Mouse (Mus musculus) midbrain, embryonic 15.5 days (tissue): Measurements from ENCODE around the gene Lgals3. TPM values are rescaled to one million over a fixed set of nuclear protein-coding genes. Genes with fewer than 3 reads are reported as not detected.
A peak's percentile ranks its signal among the peaks of the same experiment; 100 is the strongest.

Experiments used
- ATAC-seq: fragments of 200-750 bp; cut with Nextera tagmentation; replicated peaks from 2 replicates; pipeline ENCODE4 v1.8.0; 2017; ENCODE audit warnings: moderate TSS enrichment
- H3K27ac ChIP-seq: fragments of 300-500 bp; sonication (generic); 2 replicates; pipeline ENCODE4 v1.5.1; 2015; ENCODE audit warnings: mild to moderate bottlenecking, inconsistent platforms
- H3K27me3 ChIP-seq: fragments of 300-500 bp; sonication (generic); replicated peaks from 2 replicates; pipeline ENCODE4 v1.6.1; 2015; ENCODE audit warnings: inconsistent platforms
- H3K36me3 ChIP-seq: fragments of 300-500 bp; sonication (generic); replicated peaks from 2 replicates; pipeline ENCODE4 v1.6.1; 2015; ENCODE audit warnings: inconsistent platforms
- H3K4me1 ChIP-seq: fragments of 300-500 bp; sonication (generic); 2 replicates; pipeline ENCODE4 v1.6.1; 2015; ENCODE audit warnings: inconsistent platforms
- H3K4me2 ChIP-seq: fragments of 300-500 bp; sonication (generic); 2 replicates; pipeline ENCODE4 v1.6.1; 2015; ENCODE audit warnings: inconsistent platforms, mild to moderate bottlenecking, moderate library complexity
- H3K4me3 ChIP-seq: fragments of 300-500 bp; sonication (generic); 2 replicates; pipeline ENCODE4 v1.5.1; 2015; ENCODE audit warnings: mild to moderate bottlenecking, inconsistent platforms
- H3K9ac ChIP-seq: fragments of 300-500 bp; sonication (generic); 2 replicates; pipeline ENCODE4 v1.6.1; 2015; ENCODE audit warnings: mild to moderate bottlenecking, inconsistent platforms
- H3K9me3 ChIP-seq: fragments of 300-500 bp; sonication (generic); 2 replicates; pipeline ENCODE4 v1.6.1; 2016; ENCODE audit warnings: inconsistent platforms
- WGBS: fragments of 180-500 bp; shearing (Covaris S2); methylation state at CpG from one replicate; pipeline ENCODE4 v1.1.7; 2015; ENCODE audit warnings: mixed read lengths; 5-methylcytosine and 5-hydroxymethylcytosine counted together
- polyA plus RNA-seq: library from polyadenylated mRNA; unstranded; fragments of >200 nt; fragmentation: Nextera tagmentation; extraction: Ambion mirVana; gene quantifications from 2 replicates; pipeline ENCODE4 v1.2.1, GENCODE M21; 2015

Gene Lgals3
- polyA plus RNA-seq, 1 experiment from 2014 or later = 3.6 TPM

DNA sequence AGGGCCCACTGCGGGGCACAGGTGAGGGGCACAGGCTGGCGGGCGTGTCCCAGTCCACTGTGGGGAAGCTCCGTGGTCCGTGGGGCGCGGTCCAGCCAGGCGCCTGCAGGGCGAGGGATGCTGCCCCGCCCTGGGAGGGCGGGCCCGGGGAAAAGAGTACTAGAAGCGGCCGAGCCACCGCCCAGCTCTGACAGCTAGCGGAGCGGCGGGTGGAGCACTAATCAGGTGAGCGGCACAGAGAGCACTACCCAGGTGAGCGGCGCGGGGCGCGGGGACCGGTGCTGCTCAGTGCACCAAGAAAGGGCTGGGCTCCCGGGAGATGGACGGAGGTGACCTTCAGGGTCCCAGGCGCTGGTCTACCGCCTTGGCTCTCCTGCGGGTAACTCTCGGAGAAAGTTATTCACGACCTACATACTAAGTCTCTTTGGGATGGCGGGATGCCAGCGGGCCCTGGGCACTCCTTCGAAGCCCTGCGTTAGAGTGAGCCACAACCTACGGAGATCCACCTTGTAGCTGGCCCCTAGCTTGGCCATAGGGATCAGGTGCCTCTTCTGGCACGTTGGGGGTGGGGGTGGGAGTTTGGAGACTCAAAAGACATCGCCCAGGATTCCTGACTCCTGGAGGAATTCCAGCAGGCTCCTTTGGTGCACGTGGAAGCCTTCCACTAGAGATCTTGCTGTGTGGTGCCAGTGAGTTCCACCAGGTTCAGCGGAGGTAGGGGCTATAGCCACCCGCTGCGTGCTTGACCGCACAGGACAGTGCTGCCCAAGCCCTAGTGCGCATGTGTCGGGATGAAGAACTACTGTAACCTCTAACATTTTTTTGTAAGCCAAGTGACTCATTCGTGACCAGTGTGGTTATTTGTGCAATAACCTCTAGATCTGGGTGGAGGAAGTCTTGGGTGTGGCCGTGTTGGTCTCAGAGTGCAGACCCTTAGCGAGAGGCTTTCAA lies 6.5 kb downstream of the Lgals3 start:
- Histone ChIP-seq H3K27ac (no peak overlapping the region), H3K4me1 (peaks cover 11% of the 10 kb centered on the region), H3K9me3 (no peaks in the 10 kb centered on the region), H3K9ac (no peak overlapping the region; the same call in 1 of the 2 replicates), H3K36me3 (no peaks in the 10 kb centered on the region), H3K4me2 (peak overlapping the region; percentile 47), H3K4me3 (peak overlapping the region; percentile 21), H3K27me3 (peaks cover 16% of the 10 kb centered on the region)
- peak; percentile 59 for ATAC-seq
- 16% methylated on average over 49 of the region's 49 CpGs for WGBS

DNA sequence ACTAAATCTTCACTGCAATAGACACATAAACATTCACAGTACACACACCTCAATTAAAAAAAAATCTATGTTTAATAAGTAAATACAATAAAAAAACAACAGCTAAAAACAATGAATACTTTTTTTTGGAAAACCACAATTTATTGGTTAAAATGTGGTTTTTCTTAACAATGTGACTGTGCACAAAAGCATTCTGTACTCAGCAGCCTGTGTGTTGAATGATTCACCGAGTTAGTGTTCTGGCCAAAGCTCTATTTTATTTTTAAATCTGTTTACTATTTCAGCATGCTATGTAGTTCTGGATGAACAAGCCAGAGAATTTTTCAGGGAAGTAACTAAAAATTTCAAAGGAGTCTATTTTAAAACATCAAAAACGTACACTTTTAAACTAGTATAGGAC lies 9.0 kb downstream of the Lgals3 start:
- no peak overlapping the region for H3K9ac ChIP-seq
- H3K27ac ChIP-seq = no peak overlapping the region
- H3K36me3 ChIP-seq = no peaks in the 10 kb centered on the region
- H3K9me3 ChIP-seq = no peaks in the 10 kb centered on the region
- no peak for ATAC-seq
- H3K27me3 ChIP-seq = peaks cover 16% of the 10 kb centered on the region
- H3K4me3 ChIP-seq = no peak overlapping the region
- H3K4me2 ChIP-seq = no peak overlapping the region
- 78% methylated on average over 2 of the region's 2 CpGs for WGBS
- peaks cover 11% of the 10 kb centered on the region for H3K4me1 ChIP-seq

DNA sequence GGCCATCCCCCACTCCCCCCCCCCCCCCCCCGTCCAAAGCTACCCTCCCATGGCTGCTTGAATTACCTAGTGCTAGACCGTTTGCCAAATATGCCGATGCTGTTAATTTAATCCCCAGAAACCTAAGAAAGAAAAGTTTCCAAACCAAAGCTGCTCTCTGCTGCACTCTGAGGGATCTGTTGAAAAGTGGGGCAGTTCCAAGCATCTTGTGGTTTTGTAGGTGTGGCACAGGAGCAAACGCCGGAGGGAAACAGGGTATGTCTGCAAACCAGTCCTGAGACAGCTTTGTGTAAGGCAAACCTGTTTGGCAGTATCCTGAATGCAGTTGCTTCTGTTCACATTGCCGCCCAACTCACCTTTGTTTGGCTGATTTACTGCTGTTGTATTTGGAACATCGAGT lies 10.8 kb downstream of the Lgals3 start:
- Histone ChIP-seq H3K9ac (no peak overlapping the region), H3K4me3 (no peak overlapping the region), H3K36me3 (no peaks in the 10 kb centered on the region), H3K27me3 (peaks cover 12% of the 10 kb centered on the region), H3K4me1 (peaks cover 11% of the 10 kb centered on the region), H3K27ac (no peak overlapping the region), H3K4me2 (no peak overlapping the region), H3K9me3 (no peaks in the 10 kb centered on the region)
- 87% methylated on average over 7 of the region's 7 CpGs for WGBS
- no peak for ATAC-seq

DNA sequence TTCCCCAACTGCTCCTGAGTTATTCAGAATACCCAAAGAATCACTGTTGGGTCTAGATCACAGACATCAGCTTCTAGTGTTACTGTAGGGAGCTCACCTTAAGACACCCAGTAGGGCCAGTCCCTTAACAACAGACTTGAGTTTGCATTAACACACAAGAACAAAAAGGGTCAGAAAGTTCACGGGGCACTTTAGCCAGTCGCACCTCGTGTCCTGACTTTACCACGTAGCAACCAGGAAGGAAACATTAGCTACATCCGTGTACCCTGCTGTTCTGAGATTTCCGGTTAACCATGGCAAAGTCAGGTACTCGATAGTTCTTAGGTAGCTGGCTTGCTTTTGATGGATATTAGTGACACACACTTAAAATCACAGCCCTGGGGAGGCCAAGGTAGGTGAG lies 16.4 kb downstream of the Lgals3 start:
- Histone ChIP-seq H3K27ac (no peak overlapping the region), H3K27me3 (no peaks in the 10 kb centered on the region), H3K4me3 (no peak overlapping the region), H3K9ac (no peak overlapping the region), H3K4me1 (no peaks in the 10 kb centered on the region), H3K4me2 (no peak overlapping the region), H3K36me3 (no peaks in the 10 kb centered on the region), H3K9me3 (no peaks in the 10 kb centered on the region)
- no peak for ATAC-seq
- 89% methylated on average over 7 of the region's 7 CpGs for whole genome bisulfite sequencing

DNA sequence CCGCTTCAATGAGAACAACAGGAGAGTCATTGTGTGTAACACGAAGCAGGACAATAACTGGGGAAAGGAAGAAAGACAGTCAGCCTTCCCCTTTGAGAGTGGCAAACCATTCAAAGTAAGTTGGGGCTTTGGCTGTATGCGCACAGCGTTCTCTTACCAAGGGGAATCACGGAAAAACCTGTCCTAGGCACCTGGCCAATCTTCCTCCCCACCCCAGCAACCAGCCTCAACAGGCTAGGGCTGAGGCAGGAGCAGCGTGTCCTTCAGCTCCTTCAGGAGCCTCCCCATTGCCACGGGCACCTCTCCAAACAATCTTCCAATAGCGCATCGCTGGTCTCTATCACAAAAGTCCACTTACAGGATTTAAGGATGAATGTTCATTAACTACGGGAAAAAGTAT lies 17.1 kb downstream of the Lgals3 start:
- Histone ChIP-seq H3K9me3 (no peaks in the 10 kb centered on the region), H3K9ac (no peak overlapping the region), H3K4me2 (no peak overlapping the region), H3K36me3 (no peaks in the 10 kb centered on the region), H3K27ac (no peak overlapping the region), H3K4me3 (no peak overlapping the region), H3K27me3 (no peaks in the 10 kb centered on the region), H3K4me1 (no peaks in the 10 kb centered on the region)
- WGBS = 84% methylated on average over 10 of the region's 10 CpGs
- no peak for ATAC-seq

DNA sequence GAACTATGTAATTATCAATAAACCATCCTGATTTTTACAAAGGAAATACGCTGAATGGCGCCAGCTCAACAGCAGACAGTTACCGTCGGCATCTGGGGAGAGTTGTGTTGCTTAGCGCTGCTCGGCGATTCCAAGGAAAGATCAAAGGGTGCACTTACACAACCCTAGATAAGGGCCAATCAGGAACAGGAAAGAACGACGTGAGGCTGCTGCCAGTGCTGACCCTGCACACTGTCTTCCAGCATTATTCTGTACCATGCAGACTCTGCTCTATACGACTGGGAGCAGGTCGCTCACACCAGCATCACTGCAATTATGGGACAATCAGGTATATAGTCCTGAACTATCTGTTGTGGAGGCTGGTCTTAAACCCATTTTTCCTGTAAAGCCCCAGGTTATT lies 18.6 kb downstream of the Lgals3 start:
- no peak for ATAC-seq
- Histone ChIP-seq H3K4me1 (no peaks in the 10 kb centered on the region), H3K9me3 (no peaks in the 10 kb centered on the region), H3K36me3 (no peaks in the 10 kb centered on the region), H3K27me3 (no peaks in the 10 kb centered on the region), H3K9ac (no peak overlapping the region), H3K4me2 (no peak overlapping the region), H3K27ac (no peak overlapping the region), H3K4me3 (no peak overlapping the region)
- 88% methylated on average over 11 of the region's 11 CpGs for WGBS

DNA sequence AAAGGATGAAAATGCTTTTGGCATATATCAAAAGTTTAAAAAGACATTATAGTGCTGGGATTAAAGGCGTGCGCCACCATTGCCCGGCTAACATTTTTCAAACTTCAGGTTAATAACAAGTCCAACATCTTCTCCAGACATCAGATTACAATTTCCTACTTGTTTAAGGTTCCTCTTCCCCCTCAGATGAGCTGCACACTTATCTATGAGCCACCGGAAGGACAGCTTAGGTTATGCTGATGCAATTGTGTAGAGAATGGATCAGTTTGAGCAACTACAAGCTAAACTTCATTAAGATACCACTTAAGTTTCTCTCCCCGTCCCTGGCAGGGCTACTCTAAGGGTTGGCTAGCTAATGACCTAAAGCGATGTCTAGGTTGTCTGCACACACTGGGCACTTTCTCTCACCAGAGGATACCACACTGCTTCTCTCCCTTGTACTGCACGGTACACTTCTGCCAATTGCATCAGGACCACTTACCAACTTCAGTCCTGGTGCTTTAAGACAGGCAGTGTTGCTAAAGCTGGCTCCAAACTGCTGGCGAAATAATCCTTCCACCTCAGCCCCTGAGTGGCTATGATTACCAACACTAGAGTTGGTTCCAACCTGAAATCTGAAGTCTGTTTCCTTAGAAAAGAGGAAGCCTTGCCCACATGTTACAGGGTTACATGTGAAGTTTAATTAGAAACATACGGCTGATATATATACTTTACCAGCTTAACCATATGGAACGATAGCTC lies 26.0 kb downstream of the Lgals3 start:
- Histone ChIP-seq H3K4me1 (no peaks in the 10 kb centered on the region), H3K4me2 (no peak overlapping the region), H3K9me3 (no peaks in the 10 kb centered on the region), H3K27ac (no peak overlapping the region), H3K27me3 (no peaks in the 10 kb centered on the region), H3K36me3 (no peaks in the 10 kb centered on the region), H3K9ac (no peak overlapping the region), H3K4me3 (no peak overlapping the region)
- WGBS = 96% methylated on average over 10 of the region's 10 CpGs
- no peak for ATAC-seq

DNA sequence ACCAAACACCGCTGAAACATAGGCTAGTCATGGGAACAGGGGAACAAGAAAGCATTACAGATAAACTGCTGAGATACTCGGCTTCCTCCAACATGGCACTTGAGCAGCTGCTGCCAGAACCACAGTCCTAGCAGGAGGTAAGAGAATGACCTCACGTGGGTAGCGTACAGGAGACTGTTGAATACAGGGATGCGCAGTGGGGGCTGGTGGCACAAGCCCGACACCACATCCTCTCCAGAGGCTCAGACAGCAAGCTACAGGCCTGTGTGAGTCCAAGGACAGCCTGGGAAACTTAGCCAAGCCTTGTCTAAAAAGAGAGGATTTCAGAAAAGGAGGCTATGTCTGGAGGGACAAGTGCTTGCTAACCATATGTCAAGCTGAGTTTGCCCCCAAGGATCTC lies 27.5 kb downstream of the Lgals3 start:
- H3K4me1 ChIP-seq = no peaks in the 10 kb centered on the region
- no peak for ATAC-seq
- H3K27me3 ChIP-seq = no peaks in the 10 kb centered on the region
- no peaks in the 10 kb centered on the region for H3K36me3 ChIP-seq
- no peak overlapping the region for H3K9ac ChIP-seq
- 90% methylated on average over 6 of the region's 6 CpGs for WGBS
- no peak overlapping the region for H3K4me2 ChIP-seq
- no peak overlapping the region for H3K4me3 ChIP-seq
- H3K27ac ChIP-seq = no peak overlapping the region
- no peaks in the 10 kb centered on the region for H3K9me3 ChIP-seq

DNA sequence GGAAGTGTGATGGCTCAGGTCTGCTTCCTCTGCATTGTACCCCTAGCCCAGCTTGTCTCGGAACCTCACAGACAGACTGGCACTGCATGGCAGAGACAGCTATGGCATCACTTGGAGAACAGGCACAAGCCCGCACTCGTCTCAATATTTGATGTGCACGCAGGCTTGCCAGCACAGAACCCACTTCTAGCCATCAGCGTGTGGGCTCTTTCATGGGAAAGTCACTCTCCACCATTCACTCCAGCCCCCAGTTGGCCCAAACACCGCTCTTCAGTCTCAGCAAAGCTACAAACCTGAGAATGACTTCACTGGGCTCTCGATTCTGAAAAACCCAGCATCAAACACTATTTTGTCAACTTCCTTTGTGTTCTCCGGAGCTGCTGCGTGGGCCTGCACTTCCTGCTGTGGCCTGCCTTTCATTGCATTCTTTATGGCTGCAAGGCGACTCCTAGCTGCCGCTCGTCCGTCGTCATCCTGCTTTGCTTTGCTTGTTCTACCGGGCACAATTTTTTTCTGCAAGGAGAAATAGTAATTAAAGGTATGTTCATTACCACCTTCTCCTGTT lies 28.0 kb downstream of the Lgals3 start:
- WGBS = 69% methylated on average over 15 of the region's 15 CpGs
- H3K27ac ChIP-seq = no peak overlapping the region
- H3K36me3 ChIP-seq = no peaks in the 10 kb centered on the region

DNA sequence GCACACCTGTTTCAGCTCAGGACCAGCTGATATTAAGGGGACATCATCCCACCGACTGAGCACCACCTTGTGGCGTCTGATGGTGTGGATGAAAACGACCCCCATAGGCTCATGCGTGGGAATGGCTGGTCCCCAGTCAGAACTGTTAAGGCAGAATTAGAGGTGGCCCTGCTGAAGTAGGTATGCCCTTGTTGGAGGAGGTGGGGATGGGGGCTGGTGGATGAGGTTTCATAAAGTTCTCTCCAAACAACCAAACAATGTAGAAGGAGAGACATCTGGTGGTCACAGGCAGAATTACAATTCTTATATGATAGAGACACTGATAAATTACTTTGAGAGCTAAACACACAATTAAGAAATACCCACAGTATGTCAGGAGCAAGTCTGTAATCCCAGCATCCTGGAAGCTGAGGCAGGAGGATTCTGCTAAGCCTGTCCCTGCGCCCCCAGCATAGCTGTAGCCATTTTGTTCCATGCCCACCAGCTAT lies 28.7 kb downstream of the Lgals3 start:
- Histone ChIP-seq H3K4me1 (no peaks in the 10 kb centered on the region), H3K27ac (no peak overlapping the region), H3K4me3 (no peak overlapping the region), H3K9me3 (no peaks in the 10 kb centered on the region), H3K36me3 (no peaks in the 10 kb centered on the region), H3K9ac (no peak overlapping the region), H3K27me3 (no peaks in the 10 kb centered on the region), H3K4me2 (no peak overlapping the region)
- 59% methylated on average over 5 of the region's 5 CpGs for WGBS
- peak; percentile 83 for ATAC-seq

More for the DNA sequence above, 28.0 kb downstream of the Lgals3 start:
- no peak overlapping the region for H3K9ac ChIP-seq
- H3K4me1 ChIP-seq = no peaks in the 10 kb centered on the region
- ATAC-seq = peak; percentile 41; the same call in 1 of the 2 replicates
- no peaks in the 10 kb centered on the region for H3K27me3 ChIP-seq
- no peaks in the 10 kb centered on the region for H3K9me3 ChIP-seq
- no peak overlapping the region for H3K4me2 ChIP-seq
- H3K4me3 ChIP-seq = no peak overlapping the region

DNA sequence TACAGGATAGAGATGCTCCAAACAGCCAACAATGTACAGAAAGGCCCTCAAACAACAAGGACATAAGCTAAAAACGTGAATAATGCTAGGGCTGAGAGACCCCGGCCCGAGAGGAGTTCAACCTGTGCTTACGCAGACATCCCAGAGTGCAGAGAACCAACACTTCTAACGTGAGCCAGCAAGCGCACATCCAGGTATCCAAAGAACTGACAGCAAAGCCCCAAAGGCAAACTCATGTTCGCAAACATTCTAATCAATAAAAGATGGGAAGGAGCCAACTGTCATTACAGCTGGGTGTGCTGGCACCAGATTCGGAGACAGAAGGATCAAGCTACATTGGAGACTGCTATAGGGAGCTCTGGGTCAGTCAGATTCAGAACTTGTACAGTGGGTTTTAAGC lies 35.2 kb downstream of the Lgals3 start:
- Histone ChIP-seq H3K9ac (no peak overlapping the region), H3K27me3 (no peaks in the 10 kb centered on the region), H3K27ac (no peak overlapping the region), H3K4me1 (no peaks in the 10 kb centered on the region), H3K4me3 (no peak overlapping the region), H3K9me3 (no peaks in the 10 kb centered on the region), H3K36me3 (no peaks in the 10 kb centered on the region), H3K4me2 (no peak overlapping the region)
- ATAC-seq = no peak
- WGBS = 93% methylated on average over 8 of the region's 8 CpGs

DNA sequence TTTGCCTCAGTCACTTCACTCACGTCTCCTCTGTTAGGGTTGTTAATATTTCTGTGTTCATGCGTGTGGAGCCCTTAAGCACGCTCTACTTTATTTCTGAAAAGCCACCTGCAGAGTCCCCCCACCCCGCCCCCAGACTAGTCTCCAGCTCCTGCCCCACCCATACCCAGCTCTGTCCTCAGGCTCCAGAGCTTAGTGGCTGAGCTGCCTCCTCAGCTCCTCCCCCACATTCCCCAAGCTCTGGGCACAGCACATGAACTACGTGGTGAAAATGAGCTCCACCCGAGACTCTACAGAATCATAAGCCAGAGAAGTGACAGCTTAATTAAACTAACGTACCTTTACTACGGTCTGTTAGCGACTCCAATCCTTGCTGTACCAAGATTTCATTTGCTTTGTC lies 38.4 kb downstream of the Lgals3 start:
- H3K4me2 ChIP-seq = no peak overlapping the region
- H3K4me3 ChIP-seq = no peak overlapping the region
- no peaks in the 10 kb centered on the region for H3K9me3 ChIP-seq
- 88% methylated on average over 9 of the region's 9 CpGs for WGBS
- H3K9ac ChIP-seq = no peak overlapping the region
- no peaks in the 10 kb centered on the region for H3K4me1 ChIP-seq
- ATAC-seq = no peak
- no peaks in the 10 kb centered on the region for H3K27me3 ChIP-seq
- H3K36me3 ChIP-seq = no peaks in the 10 kb centered on the region
- no peak overlapping the region for H3K27ac ChIP-seq
